Mouse (Mus musculus) MEL (cell line): Measurements from ENCODE around the gene Cwc15.
"Not testable (repeated sequence)": the region's sequence is repeated elsewhere in the genome, so short reads cannot be mapped to it uniquely, and the experiment has no call there.

ENCODE experiments used
- BHLHE40 ChIP-seq: IDR thresholded peaks from 2 replicates; pipeline ENCODE4 v1.6.1; 2012; ENCODE audit warnings: low read depth, mild to moderate bottlenecking, inconsistent platforms, low read length, improper control_type of control experiment, borderline replicate concordance
- CHD2 ChIP-seq: IDR thresholded peaks from 2 replicates; pipeline ENCODE4 v1.6.1; 2011; ENCODE audit warnings: low read length, improper control_type of control experiment
- CTCF ChIP-seq, 3 experiments: IDR thresholded peaks in 2 of 3; conservative IDR thresholded peaks in 1 of 3; 2 replicates each; pipeline ENCODE4 v1.5.1; 2011 to 2012; ENCODE audit warnings: low read length in 3 of 3, low read depth in 2 of 3, mild to moderate bottlenecking in 2 of 3, improper control_type of control experiment in 1 of 3, inconsistent platforms in 1 of 3, mixed read lengths in 1 of 3, moderate library complexity in 1 of 3; ENCODE audit not compliant: control insufficient read depth in 1 of 3, insufficient read depth in 1 of 3, poor library complexity in 1 of 3, severe bottlenecking in 1 of 3
- EP300 ChIP-seq, 2 experiments: IDR thresholded peaks; 2 replicates each; pipeline ENCODE4 v1.6.1; 2011; ENCODE audit warnings: improper control_type of control experiment in 2 of 2, low read length in 2 of 2, low read depth in 1 of 2, mild to moderate bottlenecking in 1 of 2
- GATA1 ChIP-seq: IDR thresholded peaks from 2 replicates; pipeline ENCODE4 v1.6.1; 2011; ENCODE audit warnings: low read depth, low read length, improper control_type of control experiment
- HCFC1 ChIP-seq: IDR thresholded peaks from 2 replicates; pipeline ENCODE4 v1.6.1; 2012; ENCODE audit warnings: low read depth, mild to moderate bottlenecking, inconsistent platforms, low read length, improper control_type of control experiment, moderate library complexity
- JUND ChIP-seq: IDR thresholded peaks from 2 replicates; pipeline ENCODE4 v1.6.1; 2011; ENCODE audit warnings: low read depth, mild to moderate bottlenecking, improper control_type of control experiment, low read length
- KAT2A ChIP-seq: conservative IDR thresholded peaks from 2 replicates; pipeline ENCODE4 v1.6.1; 2012; ENCODE audit warnings: low read depth, low read length, improper control_type of control experiment, inconsistent platforms
- NELFE ChIP-seq: IDR thresholded peaks from 2 replicates; pipeline ENCODE4 v1.6.1; 2011; ENCODE audit warnings: low read depth, low read length, improper control_type of control experiment
- POLR2A ChIP-seq, 2 experiments: IDR thresholded peaks; 2 replicates each; pipeline ENCODE4 v1.6.1; 2011 to 2012; ENCODE audit warnings: low read length in 2 of 2, mild to moderate bottlenecking in 2 of 2, control low read depth in 1 of 2, improper control_type of control experiment in 1 of 2, low read depth in 1 of 2, moderate library complexity in 1 of 2; ENCODE audit not compliant: control insufficient read depth in 1 of 2, insufficient read depth in 1 of 2, poor library complexity in 1 of 2
- POLR2AphosphoS2 ChIP-seq: IDR thresholded peaks from 2 replicates; pipeline ENCODE4 v1.6.1; 2011; ENCODE audit warnings: low read length, improper control_type of control experiment
- SMC3 ChIP-seq: IDR thresholded peaks from 2 replicates; pipeline ENCODE4 v1.6.1; 2011; ENCODE audit warnings: low read depth, low read length, improper control_type of control experiment
- TAL1 ChIP-seq: IDR thresholded peaks from 2 replicates; pipeline ENCODE4 v1.6.1; 2012; ENCODE audit warnings: mild to moderate bottlenecking, inconsistent platforms, low read length, moderate library complexity, mixed read lengths

- TF ChIP-seq NELFE; POLR2AphosphoS2; EP300 (IDR thresholded peaks at IDR 0.05; ENCODE audit: low read depth in 1 of 2, low read length in 2 of 2); BHLHE40; POLR2A (IDR thresholded peaks at IDR 0.05; ENCODE audit: control insufficient read depth in 1 of 2, insufficient read depth in 1 of 2, low read depth in 1 of 2, low read length in 2 of 2, poor library complexity in 1 of 2); JUND; HCFC1; CHD2; GATA1; TAL1; KAT2A: not testable (repeated sequence)
- peak; percentile 43 to 67 (median 45) for TF ChIP-seq CTCF (IDR thresholded peaks at IDR 0.05 in 2 of 3, conservative IDR thresholded peaks at IDR 0.05 in 1 of 3; ENCODE audit: control insufficient read depth in 1 of 3, insufficient read depth in 1 of 3, low read depth in 2 of 3, low read length in 3 of 3, poor library complexity in 1 of 3, severe bottlenecking in 1 of 3)
- TF ChIP-seq SMC3: peak; percentile 66
These were observed 49.3 kb upstream of the Cwc15 start for GRCm38 (mm10) chr9:14451120-14451519.
